Mouse (Mus musculus) skeletal muscle tissue, adult 2 months (tissue): Measurements from ENCODE around the gene Lrrfip2.
A peak's percentile ranks its signal among the peaks of the same experiment; 100 is the strongest.

Experiments
- DNase-seq: peaks from one replicate; pipeline ENCODE4 v3.0.0-alpha.2; 2012; ENCODE audit warnings: low read depth, low spot score

Gene Lrrfip2

GRCm38 (mm10) chr9:111117126-111117642 lies at the start of gene Lrrfip2:
Gene Lrrfip2, plus strand, starts transcription at chr9:111117592.
- no peak for DNase-seq

- no peak for DNase-seq
These were observed 46.8 kb upstream of the Lrrfip2 start for GRCm38 (mm10) chr9:111070546-111070961.

- peak; percentile 23 for DNase-seq
These were observed 45.2 kb upstream of the Lrrfip2 start for GRCm38 (mm10) chr9:111072175-111072574.

- no peak for DNase-seq
These were observed 44.4 kb upstream of the Lrrfip2 start for GRCm38 (mm10) chr9:111072971-111073370.

- no peak for DNase-seq
These were observed 39.6 kb upstream of the Lrrfip2 start for GRCm38 (mm10) chr9:111077745-111078144.

- no peak for DNase-seq
These were observed 36.6 kb upstream of the Lrrfip2 start for GRCm38 (mm10) chr9:111080801-111081200.

- DNase-seq = no peak
These were observed 35.6 kb upstream of the Lrrfip2 start for GRCm38 (mm10) chr9:111081765-111082164.

- no peak for DNase-seq
These were observed 32.1 kb upstream of the Lrrfip2 start for GRCm38 (mm10) chr9:111085329-111085728.

- no peak for DNase-seq
These were observed 31.3 kb upstream of the Lrrfip2 start for GRCm38 (mm10) chr9:111086137-111086536.

GRCm38 (mm10) chr9:111086995-111087606 lies 30.3 kb upstream of the Lrrfip2 start:
- DNase-seq = no peak

- no peak for DNase-seq
These were observed 29.4 kb upstream of the Lrrfip2 start for GRCm38 (mm10) chr9:111087960-111088359.

GRCm38 (mm10) chr9:111088886-111089285 lies 28.5 kb upstream of the Lrrfip2 start:
- no peak for DNase-seq

GRCm38 (mm10) chr9:111092657-111093056 lies 24.7 kb upstream of the Lrrfip2 start:
- DNase-seq = no peak

- DNase-seq = peak; percentile 49
These were observed 24.3 kb upstream of the Lrrfip2 start for GRCm38 (mm10) chr9:111093094-111093493.

GRCm38 (mm10) chr9:111094626-111095025 lies 22.8 kb upstream of the Lrrfip2 start:
- DNase-seq = no peak

GRCm38 (mm10) chr9:111095710-111096109 lies 21.7 kb upstream of the Lrrfip2 start:
- DNase-seq = no peak

- DNase-seq = no peak
These were observed 20.7 kb upstream of the Lrrfip2 start for GRCm38 (mm10) chr9:111096419-111097326.

GRCm38 (mm10) chr9:111097543-111097942 lies 19.8 kb upstream of the Lrrfip2 start:
- no peak for DNase-seq

GRCm38 (mm10) chr9:111100406-111100805 lies 17.0 kb upstream of the Lrrfip2 start:
- DNase-seq = peak; percentile 34

- no peak for DNase-seq
These were observed 14.1 kb upstream of the Lrrfip2 start for GRCm38 (mm10) chr9:111103293-111103692.

- DNase-seq = no peak
These were observed 13.5 kb upstream of the Lrrfip2 start for GRCm38 (mm10) chr9:111103893-111104292.

GRCm38 (mm10) chr9:111107863-111108262 lies 9.5 kb upstream of the Lrrfip2 start:
- no peak for DNase-seq
